ENCODE assay signal across 7 mouse cellular contexts in the genomic region with DNA sequence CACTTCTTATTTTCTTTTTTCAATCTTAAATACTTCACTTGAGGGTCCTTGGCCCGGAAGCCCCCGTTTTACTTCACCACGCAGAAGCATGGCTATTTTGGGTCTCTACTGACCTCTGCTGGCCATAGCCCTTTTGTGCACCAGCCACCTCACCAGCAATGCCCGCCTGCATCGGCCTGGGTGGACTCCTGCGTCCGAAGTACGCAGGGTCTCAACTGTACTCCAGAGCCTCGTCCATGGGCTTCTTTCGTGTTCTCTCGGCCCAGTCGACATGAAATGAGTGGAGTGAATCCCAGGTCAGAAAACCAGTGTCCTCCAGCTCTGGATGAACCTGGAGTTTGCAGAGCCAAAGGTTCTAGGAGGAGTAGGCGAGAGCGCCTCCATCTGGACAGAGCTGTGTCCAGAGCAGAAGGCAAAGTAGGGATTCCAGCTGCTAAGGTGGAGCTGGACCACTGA. TPM values are rescaled to one million over a fixed set of nuclear protein-coding genes. Genes with fewer than 3 reads are reported as not detected.
DNase-seq lines count a peak whose midpoint lies in the region; ATAC-seq lines count a peak whose summit lies in the region.

No protein-coding gene starts in this region.

- WGBS in intestine, embryonic 15.5 days: 2% methylated on average over 14 of the region's 14 CpGs

- DNase-seq in adrenal gland, adult 2 months: peak; percentile 84
- DNase-seq in embryo, embryonic 11.5 days (ENCODE audit: low read depth, low spot score): peak; percentile 67
- DNase-seq in gastrocnemius, postnatal 4 days (ENCODE audit: low spot score in 2 of 2): peak; percentile 38 to 68
- peak; percentile 77 to 80 for DNase-seq in left cerebral cortex, postnatal 25 days (ENCODE audit: low spot score in 2 of 2)
- DNase-seq in mesoderm, embryonic 11.5 days (ENCODE audit: low read depth, low spot score): peak; percentile 85
- peak; percentile 71 for DNase-seq in right cerebral cortex, postnatal 25 days

- peak overlapping the region; percentile 28 for H3K4me3 ChIP-seq in intestine, embryonic 15.5 days (replicated peaks)

- H3K9me3 ChIP-seq in intestine, embryonic 15.5 days: no peaks in the 10 kb centered on the region

- no peak overlapping the region for H3K27ac ChIP-seq in intestine, embryonic 15.5 days

- peak; percentile 80 for ATAC-seq in intestine, embryonic 15.5 days

- H3K4me1 ChIP-seq in intestine, embryonic 15.5 days (replicated peaks): 0 out of 2 replicates have a peak, but pooled peaks cover 2% of the 10 kb centered on the region

- H3K4me2 ChIP-seq in intestine, embryonic 15.5 days (replicated peaks): peak overlapping the region; percentile 77

- intact Hi-C loops in left cerebral cortex, postnatal 25 days (cut with DNase I): loop anchor here (1.0 to 5.0 kb wide), 3 partner anchors 47 to 149 kb away; no protein-coding TSS in a partner anchor

- H3K27me3 ChIP-seq in intestine, embryonic 15.5 days (replicated peaks): no peaks in the 10 kb centered on the region

- no peaks in the 10 kb centered on the region for H3K36me3 ChIP-seq in intestine, embryonic 15.5 days

- peak overlapping the region; percentile 33; the same call in 1 of the 2 replicates for H3K9ac ChIP-seq in intestine, embryonic 15.5 days

RNA-seq across cellular contexts. Expression of gene Acsbg1, which starts 14.9 kb away (rescaled TPM):
- total RNA-seq in adrenal gland, adult 2 months (2021): 100 to 1,000 TPM; 144 to 285 TPM
- polyA plus RNA-seq in adrenal gland, adult 2 months (2012; rRNA removed): 126 and 247 TPM in 2 replicates
- total RNA-seq in gastrocnemius, postnatal 4 days (2021): under 1 TPM; 0.36 to 0.66 TPM
- 0.16 and 0.52 TPM in 2 replicates for polyA plus RNA-seq in intestine, embryonic 15.5 days (2015; fragmentation: Nextera tagmentation; extraction: Ambion mirVana)
- 100 to 1,000 TPM; 119 to 141 TPM for total RNA-seq in left cerebral cortex, postnatal 25 days (2021)

RNA-seq across cellular contexts. Expression of gene Dnaja4, which starts 22.1 kb away (rescaled TPM):
- total RNA-seq in adrenal gland, adult 2 months (2021): 10 to 100 TPM; 22.1 to 27.4 TPM
- 7.2 and 8.6 TPM in 2 replicates for polyA plus RNA-seq in adrenal gland, adult 2 months (2012; rRNA removed)
- 10 to 100 TPM; 38.7 to 49.3 TPM for total RNA-seq in gastrocnemius, postnatal 4 days (2021)
- 4.1 and 4.3 TPM in 2 replicates for polyA plus RNA-seq in intestine, embryonic 15.5 days (2015; fragmentation: Nextera tagmentation; extraction: Ambion mirVana)
- total RNA-seq in left cerebral cortex, postnatal 25 days (2021): 10 to 100 TPM; 36.3 to 39.0 TPM

RNA-seq across cellular contexts. Expression of gene Wdr61, which starts 57.8 kb away (rescaled TPM):
- 10 to 100 TPM; 57.4 to 62.8 TPM for total RNA-seq in adrenal gland, adult 2 months (2021)
- polyA plus RNA-seq in adrenal gland, adult 2 months (2012; rRNA removed): 10.4 and 10.5 TPM in 2 replicates
- total RNA-seq in gastrocnemius, postnatal 4 days (2021): 10 to 100 TPM; 44.2 to 45.1 TPM
- polyA plus RNA-seq in intestine, embryonic 15.5 days (2015; fragmentation: Nextera tagmentation; extraction: Ambion mirVana): 149 and 152 TPM in 2 replicates
- total RNA-seq in left cerebral cortex, postnatal 25 days (2021): 10 to 100 TPM; 53.9 to 59.2 TPM

Comparison
In these comparisons a context has a peak if more than half of its experiments do, and no peak if none do; other contexts are left out.
1. RNA of gene Acsbg1, which starts 14.9 kb away (total RNA-seq): 144 to 285 TPM in adrenal gland, adult 2 months and 119 to 141 TPM in left cerebral cortex, postnatal 25 days; 0.36 to 0.66 TPM in gastrocnemius, postnatal 4 days; every median in the first group is over 10 times any median in the second.
2. Peak in every context shown above with its lines, with median percentiles within 50 percentile points of each other: DNase-seq.